Mouse (Mus musculus): ENCODE measurements at regions not wholly inside any gene's neighbourhood (a gene's known extent, or its start where the extent isn't known, plus 50 kb on each side); places are given as distances from the start of the nearest gene placed in this dataset.

DNA sequence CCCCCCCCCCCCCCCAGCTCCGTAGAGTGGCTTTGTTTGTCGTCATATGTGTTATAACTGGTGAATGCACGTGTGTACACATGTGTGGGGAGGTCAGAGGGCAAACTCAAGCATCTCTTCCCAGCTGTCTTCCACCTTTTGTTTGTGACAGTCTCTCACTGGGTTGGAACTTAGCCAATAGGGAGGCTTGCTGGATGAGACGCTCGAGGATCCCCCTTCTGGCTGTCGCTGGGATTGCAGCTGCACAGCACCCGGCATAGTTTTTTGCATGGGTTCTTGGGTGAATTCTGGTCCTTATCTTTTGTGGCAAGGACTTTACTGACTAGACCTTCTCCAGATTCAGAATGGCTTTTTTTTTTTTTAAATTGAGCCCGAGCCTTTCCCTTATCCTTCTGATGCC lies 77.1 kb upstream of the Gjb5 start:
- H3K4me2 ChIP-seq (ENCODE audit: low read length), result peak overlapping the region; percentile 49
- no peaks in the 10 kb centered on the region for H3K36me3 ChIP-seq (ENCODE audit: control insufficient read depth, insufficient read depth, low read length)
- no peak overlapping the region for H3K9ac ChIP-seq (ENCODE audit: low read length)
- H3K27me3 ChIP-seq (ENCODE audit: control insufficient read depth, insufficient read depth, low read length), result 0 out of 2 replicates have a peak, but pooled peaks cover 5% of the 10 kb centered on the region
- H3K9me3 ChIP-seq (ENCODE audit: control insufficient read depth, low read length), result no peaks in the 10 kb centered on the region
- no peak overlapping the region for H3K27ac ChIP-seq (replicated peaks in 1 of 2; ENCODE audit: control insufficient read depth in 1 of 2, insufficient read depth in 1 of 2, low read depth in 2 of 2, low read length in 2 of 2)
- peak overlapping the region in 1 of 2 experiments; percentile 17; a peak in 1 of 4 replicates for H3K4me3 ChIP-seq (ENCODE audit: control insufficient read depth in 1 of 2, insufficient read depth in 1 of 2, low read depth in 1 of 2, low read length in 2 of 2)
- H3K4me1 ChIP-seq (ENCODE audit: control insufficient read depth in 2 of 2, insufficient read depth in 2 of 2, low read length in 2 of 2), result no peaks in the 10 kb centered on the region
- ATAC-seq (ENCODE audit: insufficient number of reproducible peaks, insufficient read depth, low FRiP score, low read depth), result no peak
- 8% methylated on average over 8 of the region's 8 CpGs for WGBS

DNA sequence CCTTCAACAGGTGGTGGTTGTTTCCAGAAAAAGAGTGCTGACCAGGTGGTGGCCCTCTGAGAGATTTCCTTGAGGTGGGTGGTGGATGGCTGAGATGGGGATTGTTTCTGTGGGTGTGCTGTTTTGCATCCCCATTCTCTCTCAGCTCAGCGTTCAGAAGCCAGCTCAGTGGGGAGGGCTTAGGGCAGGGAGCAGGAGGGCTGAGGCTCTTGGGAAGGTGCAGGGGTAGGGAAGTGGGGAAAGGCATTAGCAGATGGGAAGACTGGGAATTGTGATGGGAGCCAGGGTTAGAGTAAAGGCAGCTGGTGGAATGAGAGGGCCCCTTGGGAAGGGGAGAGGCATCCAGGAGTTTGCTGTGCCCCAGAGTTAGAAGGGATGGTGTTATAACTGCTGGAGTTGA lies 72.3 kb upstream of the Gjb5 start:
- H3K27ac ChIP-seq (replicated peaks in 1 of 2; ENCODE audit: control insufficient read depth in 1 of 2, insufficient read depth in 1 of 2, low read depth in 2 of 2, low read length in 2 of 2), result no peak overlapping the region
- ATAC-seq (ENCODE audit: insufficient number of reproducible peaks, insufficient read depth, low FRiP score, low read depth), result no peak
- no peak overlapping the region for H3K4me2 ChIP-seq (ENCODE audit: low read length)
- H3K36me3 ChIP-seq (ENCODE audit: control insufficient read depth, insufficient read depth, low read length), result no peaks in the 10 kb centered on the region
- peaks cover 0 to 5% of the 10 kb centered on the region in 2 experiments; a peak in 1 of 4 replicates for H3K4me1 ChIP-seq (ENCODE audit: control insufficient read depth in 2 of 2, insufficient read depth in 2 of 2, low read length in 2 of 2)
- no peak overlapping the region for H3K9ac ChIP-seq (ENCODE audit: low read length)
- 8% methylated on average over 1 of the region's 1 CpGs for WGBS
- H3K9me3 ChIP-seq (ENCODE audit: control insufficient read depth, low read length), result peaks cover 6% of the 10 kb centered on the region; the same call in 1 of the 2 replicates
- H3K27me3 ChIP-seq (ENCODE audit: control insufficient read depth, insufficient read depth, low read length), result no peaks in the 10 kb centered on the region
- no peak overlapping the region for H3K4me3 ChIP-seq (ENCODE audit: control insufficient read depth in 1 of 2, insufficient read depth in 1 of 2, low read depth in 1 of 2, low read length in 2 of 2)

DNA sequence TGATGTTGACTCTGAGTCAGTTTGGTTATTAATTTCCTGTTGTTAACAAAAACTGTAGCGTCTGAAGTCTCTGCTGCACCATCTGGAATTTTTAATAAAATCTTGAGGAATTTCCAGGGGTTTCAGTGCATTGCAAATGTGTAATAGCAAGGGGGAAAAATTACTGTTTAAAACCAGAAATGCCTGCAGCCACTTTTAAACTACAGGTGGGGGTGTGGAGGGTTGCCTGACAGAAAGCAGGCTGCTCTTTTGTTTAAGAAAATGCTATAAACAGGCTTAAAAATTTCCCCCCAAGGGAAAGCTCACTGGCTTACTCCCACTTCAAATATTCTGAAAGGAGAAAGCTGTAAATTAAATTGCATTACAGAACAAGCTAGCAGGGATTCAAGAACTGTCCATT lies 71.8 kb upstream of the Gjb5 start:
- Histone ChIP-seq H3K4me3 (ENCODE audit: control insufficient read depth in 1 of 2, insufficient read depth in 1 of 2, low read depth in 1 of 2, low read length in 2 of 2) (no peak overlapping the region), H3K27ac (replicated peaks in 1 of 2; ENCODE audit: control insufficient read depth in 1 of 2, insufficient read depth in 1 of 2, low read depth in 2 of 2, low read length in 2 of 2) (no peak overlapping the region), H3K9me3 (ENCODE audit: control insufficient read depth, low read length) (peaks cover 8% of the 10 kb centered on the region; the same call in 1 of the 2 replicates), H3K36me3 (ENCODE audit: control insufficient read depth, insufficient read depth, low read length) (no peaks in the 10 kb centered on the region), H3K4me2 (ENCODE audit: low read length) (no peak overlapping the region), H3K27me3 (ENCODE audit: control insufficient read depth, insufficient read depth, low read length) (no peaks in the 10 kb centered on the region), H3K4me1 (ENCODE audit: control insufficient read depth in 2 of 2, insufficient read depth in 2 of 2, low read length in 2 of 2) (peaks cover 0 to 5% of the 10 kb centered on the region in 2 experiments; a peak in 1 of 4 replicates), H3K9ac (ENCODE audit: low read length) (no peak overlapping the region)
- ATAC-seq (ENCODE audit: insufficient number of reproducible peaks, insufficient read depth, low FRiP score, low read depth), result no peak
- 76% methylated on average over 1 of the region's 1 CpGs for whole genome bisulfite sequencing

DNA sequence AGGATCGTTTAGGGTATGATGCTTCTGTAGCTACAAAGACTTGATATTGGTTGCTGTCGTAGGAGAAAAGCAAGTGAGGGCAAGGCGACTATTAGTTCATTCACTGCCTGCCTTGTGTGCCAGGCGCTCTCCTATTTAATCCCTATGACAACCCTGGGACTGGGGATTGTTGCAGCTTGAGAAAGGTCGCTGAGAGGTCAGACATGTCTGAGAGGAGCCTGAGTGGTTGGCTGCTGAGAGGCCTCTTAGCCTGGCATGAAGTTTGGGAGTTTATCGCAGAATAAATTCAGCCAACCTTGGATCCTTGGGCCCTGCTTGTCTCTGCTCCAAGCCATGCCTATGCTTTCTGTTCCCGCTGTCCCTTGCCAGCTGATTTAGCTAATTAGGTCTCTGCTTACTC lies 65.9 kb upstream of the Gjb5 start:
- Histone ChIP-seq H3K36me3 (ENCODE audit: control insufficient read depth, insufficient read depth, low read length) (no peaks in the 10 kb centered on the region), H3K9me3 (ENCODE audit: control insufficient read depth, low read length) (peaks cover 4% of the 10 kb centered on the region; the same call in 1 of the 2 replicates), H3K27ac (replicated peaks in 1 of 2; ENCODE audit: control insufficient read depth in 1 of 2, insufficient read depth in 1 of 2, low read depth in 2 of 2, low read length in 2 of 2) (peak overlapping the region; percentile 55 to 61), H3K4me3 (ENCODE audit: control insufficient read depth in 1 of 2, insufficient read depth in 1 of 2, low read depth in 1 of 2, low read length in 2 of 2) (no peak overlapping the region), H3K4me2 (ENCODE audit: low read length) (no peak overlapping the region; the same call in 1 of the 2 replicates), H3K27me3 (ENCODE audit: control insufficient read depth, insufficient read depth, low read length) (no peaks in the 10 kb centered on the region), H3K4me1 (ENCODE audit: control insufficient read depth in 2 of 2, insufficient read depth in 2 of 2, low read length in 2 of 2) (peaks cover 17 to 31% of the 10 kb centered on the region in 2 experiments), H3K9ac (ENCODE audit: low read length) (no peak overlapping the region)
- WGBS, result 41% methylated on average over 7 of the region's 7 CpGs
- ATAC-seq (ENCODE audit: insufficient number of reproducible peaks, insufficient read depth, low FRiP score, low read depth), result peak; percentile 52; the same call in 1 of the 2 replicates

DNA sequence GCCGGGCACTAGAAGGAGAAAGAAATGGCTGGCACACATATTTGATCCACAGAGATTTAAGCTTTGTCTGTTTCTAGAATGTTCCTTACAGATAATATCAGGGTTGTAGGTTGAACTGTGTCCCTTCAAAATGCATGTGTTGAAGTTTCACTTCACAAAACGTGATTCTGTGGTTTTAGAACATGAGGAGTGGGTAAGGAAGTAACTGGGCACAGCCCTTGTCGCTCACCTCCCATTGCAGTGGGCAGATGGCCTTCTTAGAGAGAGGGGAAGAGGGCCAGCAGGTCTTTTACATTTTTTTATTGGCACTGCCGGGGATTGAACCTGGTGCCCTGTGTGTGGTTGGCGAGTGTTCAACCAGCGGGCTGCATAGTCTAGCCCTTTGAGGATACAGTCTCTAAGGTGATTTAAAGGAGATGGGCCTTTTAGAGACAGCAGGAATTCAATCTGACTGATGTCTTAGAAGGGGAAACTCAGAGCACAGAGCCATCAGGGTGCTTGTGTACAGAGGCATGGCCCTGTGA lies 64.0 kb upstream of the Gjb5 start:
- no peaks in the 10 kb centered on the region for H3K27me3 ChIP-seq (ENCODE audit: control insufficient read depth, insufficient read depth, low read length)
- no peak overlapping the region for H3K9ac ChIP-seq (ENCODE audit: low read length)
- H3K27ac ChIP-seq (replicated peaks in 1 of 2; ENCODE audit: control insufficient read depth in 1 of 2, insufficient read depth in 1 of 2, low read depth in 2 of 2, low read length in 2 of 2), result no peak overlapping the region
- H3K36me3 ChIP-seq (ENCODE audit: control insufficient read depth, insufficient read depth, low read length), result no peaks in the 10 kb centered on the region
- no peak overlapping the region for H3K4me3 ChIP-seq (ENCODE audit: control insufficient read depth in 1 of 2, insufficient read depth in 1 of 2, low read depth in 1 of 2, low read length in 2 of 2)
- no peak overlapping the region for H3K4me2 ChIP-seq (ENCODE audit: low read length)
- 0 out of 2 replicates have a peak, but pooled peaks cover 2% of the 10 kb centered on the region for H3K9me3 ChIP-seq (ENCODE audit: control insufficient read depth, low read length)
- H3K4me1 ChIP-seq (ENCODE audit: control insufficient read depth in 2 of 2, insufficient read depth in 2 of 2, low read length in 2 of 2), result peaks cover 21 to 31% of the 10 kb centered on the region in 2 experiments
- 85% methylated on average over 6 of the region's 6 CpGs for WGBS
- ATAC-seq (ENCODE audit: insufficient number of reproducible peaks, insufficient read depth, low FRiP score, low read depth), result no peak

DNA sequence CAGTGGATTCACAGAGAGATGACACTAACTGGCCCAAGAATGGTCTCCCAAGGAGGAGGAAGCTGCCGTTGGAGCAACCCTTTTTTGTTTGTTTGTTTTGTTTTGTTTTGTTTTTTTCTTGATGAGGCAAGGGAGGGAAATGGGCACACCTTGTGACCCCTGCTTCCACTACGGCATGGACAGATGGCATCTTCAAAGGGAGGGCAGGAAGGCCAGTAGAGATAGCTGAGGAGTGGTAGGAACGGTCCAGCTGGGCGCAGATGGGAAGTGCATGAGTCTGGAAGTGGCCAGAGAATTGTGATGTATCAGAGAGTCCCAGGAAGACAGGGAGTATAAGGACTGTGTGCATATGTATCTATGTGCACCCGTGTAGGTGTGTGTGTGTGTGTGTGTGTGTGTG lies 63.1 kb upstream of the Gjb5 start:
- Histone ChIP-seq H3K4me2 (ENCODE audit: low read length) (no peak overlapping the region), H3K27ac (replicated peaks in 1 of 2; ENCODE audit: control insufficient read depth in 1 of 2, insufficient read depth in 1 of 2, low read depth in 2 of 2, low read length in 2 of 2) (no peak overlapping the region), H3K36me3 (ENCODE audit: control insufficient read depth, insufficient read depth, low read length) (no peaks in the 10 kb centered on the region), H3K27me3 (ENCODE audit: control insufficient read depth, insufficient read depth, low read length) (no peaks in the 10 kb centered on the region), H3K4me3 (ENCODE audit: control insufficient read depth in 1 of 2, insufficient read depth in 1 of 2, low read depth in 1 of 2, low read length in 2 of 2) (no peak overlapping the region), H3K4me1 (ENCODE audit: control insufficient read depth in 2 of 2, insufficient read depth in 2 of 2, low read length in 2 of 2) (peaks cover 23 to 31% of the 10 kb centered on the region in 2 experiments), H3K9ac (ENCODE audit: low read length) (no peak overlapping the region), H3K9me3 (ENCODE audit: control insufficient read depth, low read length) (0 out of 2 replicates have a peak, but pooled peaks cover 2% of the 10 kb centered on the region)
- WGBS, result 84% methylated on average over 5 of the region's 5 CpGs
- no peak for ATAC-seq (ENCODE audit: insufficient number of reproducible peaks, insufficient read depth, low FRiP score, low read depth)

DNA sequence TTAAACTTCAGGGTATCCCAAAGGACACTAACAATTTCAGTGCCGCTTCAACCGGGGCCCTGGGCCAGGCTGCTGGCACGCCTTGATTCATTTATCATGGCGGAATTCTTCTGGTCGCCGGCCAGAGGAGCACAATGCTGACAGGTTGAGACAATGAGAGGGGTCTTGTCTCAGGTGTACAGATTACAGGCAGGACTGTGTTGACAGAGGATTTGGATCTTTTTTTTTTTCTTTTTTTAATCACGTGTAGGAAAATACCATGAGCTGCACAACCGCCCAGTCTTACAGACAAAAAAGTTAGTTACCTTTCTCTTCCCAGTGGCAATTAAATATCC lies 61.8 kb upstream of the Gjb5 start:
- H3K27ac ChIP-seq (replicated peaks in 1 of 2; ENCODE audit: control insufficient read depth in 1 of 2, insufficient read depth in 1 of 2, low read depth in 2 of 2, low read length in 2 of 2), result no peak overlapping the region
- H3K27me3 ChIP-seq (ENCODE audit: control insufficient read depth, insufficient read depth, low read length), result no peaks in the 10 kb centered on the region
- H3K4me3 ChIP-seq (ENCODE audit: control insufficient read depth in 1 of 2, insufficient read depth in 1 of 2, low read depth in 1 of 2, low read length in 2 of 2), result no peak overlapping the region
- 29% methylated on average over 8 of the region's 8 CpGs for WGBS
- H3K4me1 ChIP-seq (ENCODE audit: control insufficient read depth in 2 of 2, insufficient read depth in 2 of 2, low read length in 2 of 2), result peaks cover 23 to 26% of the 10 kb centered on the region in 2 experiments
- H3K9me3 ChIP-seq (ENCODE audit: control insufficient read depth, low read length), result no peaks in the 10 kb centered on the region
- peak overlapping the region; percentile 31 for H3K4me2 ChIP-seq (ENCODE audit: low read length)
- H3K36me3 ChIP-seq (ENCODE audit: control insufficient read depth, insufficient read depth, low read length), result no peaks in the 10 kb centered on the region
- no peak overlapping the region for H3K9ac ChIP-seq (ENCODE audit: low read length)
- peak; percentile 22; the same call in 1 of the 2 replicates for ATAC-seq (ENCODE audit: insufficient number of reproducible peaks, insufficient read depth, low FRiP score, low read depth)

Measured in heart, embryonic 14.5 days (tissue).